Mouse (Mus musculus): ENCODE measurements around the gene Calhm3. TPM values are rescaled to one million over a fixed set of nuclear protein-coding genes. Genes with fewer than 3 reads are reported as not detected.

Gene Calhm3
- total RNA-seq, 2 experiments from 2014 or later: not detected

GRCm38 (mm10) chr19:47122802-47123201, 34.8 kb downstream of the Calhm3 start:
- ATAC-seq (ENCODE audit: poor library complexity, severe bottlenecking): peak; percentile 59; the same call in 1 of the 2 replicates

- peak; percentile 78 for ATAC-seq (ENCODE audit: poor library complexity, severe bottlenecking)
Measured at GRCm38 (mm10) chr19:47121054-47121453, 36.5 kb downstream of the Calhm3 start.

DNA sequence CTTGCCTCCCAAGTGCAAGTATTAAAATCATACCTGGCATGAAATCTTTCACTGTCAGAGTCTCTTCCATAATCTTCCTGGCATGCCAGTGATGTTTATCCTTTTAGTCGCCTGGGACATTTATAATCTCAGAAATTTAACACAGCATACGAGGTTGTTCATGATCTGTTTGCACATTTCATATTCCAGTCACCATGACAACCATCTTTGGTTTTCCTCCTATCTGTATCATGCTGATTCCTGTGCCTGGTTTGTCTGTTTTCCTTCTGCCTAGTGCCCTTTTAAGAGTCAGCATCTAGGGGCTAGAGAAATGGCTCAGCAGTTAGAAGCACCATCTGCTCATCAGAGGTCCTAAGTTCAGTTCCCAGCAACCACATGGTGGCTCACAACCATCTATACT, 38.9 kb downstream of the Calhm3 start:
- ATAC-seq (ENCODE audit: poor library complexity, severe bottlenecking): no peak

DNA sequence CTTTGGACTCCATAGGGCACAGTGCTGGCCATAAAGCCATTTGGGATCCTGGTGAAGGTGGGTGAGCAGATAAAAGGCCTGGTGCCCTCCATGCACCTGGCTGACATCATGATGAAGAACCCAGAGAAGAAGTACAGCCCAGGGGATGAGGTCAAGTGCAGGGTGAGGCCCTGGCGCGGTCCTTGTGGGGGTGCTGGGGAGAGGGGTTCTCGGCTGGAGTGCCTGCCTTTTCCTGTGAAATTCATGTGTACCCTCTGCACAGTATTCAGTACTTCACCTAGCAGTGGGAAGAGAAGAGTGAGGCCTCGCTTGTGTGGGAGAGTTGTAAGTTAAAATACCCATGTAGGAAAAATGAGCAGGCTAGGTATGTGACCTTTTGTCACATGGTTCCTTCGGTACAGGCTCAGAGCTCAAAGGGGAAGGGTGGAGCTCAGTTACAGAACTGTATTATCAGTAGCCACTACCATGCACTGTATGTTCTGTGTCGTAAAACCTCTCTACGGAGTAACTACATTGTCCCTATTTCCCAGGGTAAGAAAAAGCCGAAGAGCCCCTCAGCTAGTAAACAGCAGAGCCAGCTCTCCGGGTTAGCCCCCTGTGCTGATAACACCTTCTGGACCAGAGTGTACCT, 52.8 kb downstream of the Calhm3 start:
- no peak for ATAC-seq (ENCODE audit: poor library complexity, severe bottlenecking)

Other genes starting within 250 kb of the Calhm3 start
- not detected in 2 replicates for gene Ina, start 143.1 kb downstream of the Calhm3 start, total RNA-seq (2015)
- gene Ina, start 143.1 kb downstream of the Calhm3 start, total RNA-seq (2017): not detected in 2 replicates
- 32.5 and 36.1 TPM in 2 replicates for gene Nt5c2, start 142.6 kb downstream of the Calhm3 start, total RNA-seq (2015)
- 42.1 and 43.6 TPM in 2 replicates for gene Nt5c2, start 142.6 kb downstream of the Calhm3 start, total RNA-seq (2017)
- 5.4 and 7.0 TPM in 2 replicates for gene Pcgf6, start 106.9 kb downstream of the Calhm3 start, total RNA-seq (2015)
- gene Pcgf6, start 106.9 kb downstream of the Calhm3 start, total RNA-seq (2017): 0.81 and 1.4 TPM in 2 replicates
- 13.8 and 14.6 TPM in 2 replicates for gene Taf5, start 90.0 kb downstream of the Calhm3 start, total RNA-seq (2015)
- 19.2 and 20.7 TPM in 2 replicates for gene Taf5, start 90.0 kb downstream of the Calhm3 start, total RNA-seq (2017)
- gene Usmg5, start 67.1 kb downstream of the Calhm3 start, total RNA-seq (2015): 390 and 438 TPM in 2 replicates
- gene Usmg5, start 67.1 kb downstream of the Calhm3 start, total RNA-seq (2017): 335 and 456 TPM in 2 replicates
- gene Pdcd11, start 67.0 kb downstream of the Calhm3 start, total RNA-seq (2015): 3.2 and 3.4 TPM in 2 replicates
- gene Pdcd11, start 67.0 kb downstream of the Calhm3 start, total RNA-seq (2017): 7.7 and 8.0 TPM in 2 replicates
- 22.8 and 24.6 TPM in 2 replicates for gene Calhm2, start 19.5 kb downstream of the Calhm3 start, total RNA-seq (2015)
- 42.8 and 45.7 TPM in 2 replicates for gene Calhm2, start 19.5 kb downstream of the Calhm3 start, total RNA-seq (2017)
- gene Calhm1, start 13.5 kb downstream of the Calhm3 start, total RNA-seq (2015): not detected in 2 replicates
- gene Calhm1, start 13.5 kb downstream of the Calhm3 start, total RNA-seq (2017): not detected in 2 replicates
- not detected in 2 replicates for gene Neurl1a, start 21.1 kb upstream of the Calhm3 start, total RNA-seq (2015)
- not detected in 2 replicates for gene Neurl1a, start 21.1 kb upstream of the Calhm3 start, total RNA-seq (2017)